Mouse (Mus musculus) heart, embryonic 11.5 days (tissue): ENCODE measurements around the gene Zpbp. TPM values are rescaled to one million over a fixed set of nuclear protein-coding genes. Genes with fewer than 3 reads are reported as not detected.

ENCODE experiments used
- ATAC-seq: fragments of 200-750 bp; cut with Nextera tagmentation; replicated peaks from 2 replicates; pipeline ENCODE4 v1.8.0; 2017; ENCODE audit warnings: moderate library complexity; ENCODE audit not compliant: insufficient number of reproducible peaks, low FRiP score, low TSS enrichment
- H3K27ac ChIP-seq: fragments of 300-500 bp; sonication (generic); 2 replicates; pipeline ENCODE4 v1.5.1; 2014; ENCODE audit warnings: mild to moderate bottlenecking, low read depth, low read length
- H3K27me3 ChIP-seq: fragments of 300-500 bp; sonication (generic); 2 replicates; pipeline ENCODE4 v1.6.1; 2014; ENCODE audit warnings: mild to moderate bottlenecking, low read length, mixed read lengths; ENCODE audit not compliant: control insufficient read depth, insufficient read depth
- H3K36me3 ChIP-seq: fragments of 300-500 bp; sonication (generic); 2 replicates; pipeline ENCODE4 v1.6.1; 2014; ENCODE audit warnings: mild to moderate bottlenecking, low read length, moderate library complexity, mixed read lengths; ENCODE audit not compliant: control insufficient read depth, insufficient read depth
- H3K4me1 ChIP-seq: fragments of 300-500 bp; sonication (generic); 2 replicates; pipeline ENCODE4 v1.6.1; 2014; ENCODE audit warnings: low read length; ENCODE audit not compliant: control insufficient read depth, insufficient read depth
- H3K4me2 ChIP-seq: fragments of 300-500 bp; sonication (generic); 2 replicates; pipeline ENCODE4 v1.6.1; 2014; ENCODE audit warnings: mild to moderate bottlenecking, moderate library complexity
- H3K4me3 ChIP-seq: fragments of 300-500 bp; sonication (generic); 2 replicates; pipeline ENCODE4 v1.5.1; 2014; ENCODE audit warnings: low read depth, low read length
- H3K9ac ChIP-seq: fragments of 300-500 bp; sonication (generic); 2 replicates; pipeline ENCODE4 v1.6.1; 2014; ENCODE audit warnings: mild to moderate bottlenecking, low read depth, low read length, moderate library complexity
- H3K9me3 ChIP-seq: fragments of 300-500 bp; sonication (generic); replicated peaks from 2 replicates; pipeline ENCODE4 v1.6.1; 2016; ENCODE audit warnings: low read length; ENCODE audit not compliant: control insufficient read depth
- WGBS: fragments of 180-500 bp; shearing (Covaris S2); extraction: QIAGEN DNeasy Blood & Tissue Kit; methylation state at CpG from one replicate; pipeline ENCODE4 v1.1.7; 2014; ENCODE audit not compliant: insufficient replicate concordance; 5-methylcytosine and 5-hydroxymethylcytosine counted together
- polyA plus RNA-seq: library from polyadenylated mRNA; unstranded; fragments of >200 nt; fragmentation: Nextera tagmentation; extraction: Ambion mirVana; gene quantifications from 2 replicates; pipeline ENCODE4 v1.2.1, GENCODE M21; 2014

The Zpbp gene
- polyA plus RNA-seq, 1 experiment from 2014 or later, result 0.42 TPM

DNA sequence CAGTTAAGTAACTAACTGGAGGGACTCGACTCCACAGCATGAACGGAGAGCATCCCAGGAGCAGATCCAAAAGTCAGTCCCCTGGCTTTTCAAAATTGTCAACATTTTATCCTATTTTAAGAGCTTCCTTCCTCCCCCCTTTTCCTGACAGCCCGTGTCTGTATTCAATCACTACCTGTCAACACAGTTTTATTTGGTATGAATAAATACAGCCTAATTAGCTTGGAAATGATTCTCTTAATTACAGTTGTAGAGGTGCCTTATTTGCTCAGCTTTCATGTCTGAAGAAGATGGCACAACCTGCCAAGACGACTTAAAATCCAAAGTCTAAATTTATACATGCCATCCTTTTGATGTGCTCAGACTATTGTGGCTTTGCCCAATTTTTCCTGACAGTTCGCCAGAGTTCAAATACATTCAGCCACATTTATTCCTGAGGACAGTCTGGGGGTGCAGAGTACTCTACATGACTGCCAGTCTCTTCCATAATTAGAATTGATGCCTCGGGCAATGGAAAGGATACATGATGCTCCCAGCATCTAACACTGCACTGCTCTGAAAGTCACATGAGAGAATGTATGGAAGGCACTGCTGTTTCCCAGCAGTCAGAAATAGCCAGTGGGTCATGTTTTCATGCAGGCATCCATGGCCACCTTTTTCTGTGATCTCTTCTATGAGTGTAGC, 219.4 kb downstream of the Zpbp start:
- Histone ChIP-seq H3K27me3 (no peaks in the 10 kb centered on the region), H3K27ac (no peak overlapping the region), H3K9ac (no peak overlapping the region), H3K9me3 (no peaks in the 10 kb centered on the region), H3K4me2 (no peak overlapping the region), H3K4me1 (no peaks in the 10 kb centered on the region), H3K36me3 (no peaks in the 10 kb centered on the region), H3K4me3 (no peak overlapping the region)
- WGBS, result 65% methylated on average over 6 of the region's 6 CpGs
- no peak for ATAC-seq

DNA sequence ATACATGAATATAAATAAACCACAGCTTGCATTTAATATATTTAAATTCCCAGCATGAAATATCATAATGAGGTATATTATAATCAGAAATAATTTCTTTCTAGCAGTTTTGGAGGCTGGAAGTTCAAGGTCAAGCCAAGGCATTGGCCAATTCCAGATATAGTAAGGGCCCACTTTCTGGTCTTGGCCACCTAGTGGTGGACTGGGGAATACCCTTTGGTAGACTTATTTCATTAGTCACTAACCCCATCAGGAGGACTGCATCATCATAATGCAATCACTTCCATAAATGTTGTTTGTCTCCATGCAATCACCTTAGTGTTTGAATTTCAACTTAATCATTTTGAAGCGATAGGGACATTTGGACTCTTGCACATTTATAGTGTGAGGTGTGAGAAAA, 222.9 kb downstream of the Zpbp start:
- Histone ChIP-seq H3K9ac (no peak overlapping the region), H3K4me2 (no peak overlapping the region), H3K36me3 (no peaks in the 10 kb centered on the region), H3K27ac (no peak overlapping the region), H3K4me3 (no peak overlapping the region), H3K27me3 (no peaks in the 10 kb centered on the region), H3K9me3 (no peaks in the 10 kb centered on the region), H3K4me1 (no peaks in the 10 kb centered on the region)
- 59% methylated on average over 1 of the region's 1 CpGs for WGBS
- no peak for ATAC-seq

Other genes with a start within 250 kb of the Zpbp start
- 0.79 and 2.6 TPM in 2 replicates for gene Spata48, start 314 bp downstream of the Zpbp start, polyA plus RNA-seq
- not detected in 2 replicates for gene 4930512M02Rik, start 165.4 kb upstream of the Zpbp start, polyA plus RNA-seq
- gene Ikzf1, start 222.6 kb upstream of the Zpbp start, polyA plus RNA-seq, result 7.0 and 7.6 TPM in 2 replicates